Mouse (Mus musculus): ENCODE measurements around the gene Iqschfp.

GRCm38 (mm10) chr3:68583771-68584511 is 691.9 kb downstream of the Iqschfp start:
- TF ChIP-seq CTCF (IDR thresholded peaks at IDR 0.05; ENCODE audit: borderline replicate concordance, insufficient read depth, low read depth, low read length) (no peak), POLR2A (IDR thresholded peaks at IDR 0.05; ENCODE audit: borderline replicate concordance, insufficient read depth, low read length) (0 out of 2 replicates have a peak, but pooled peaks have one; percentile 16)
